Mouse (Mus musculus): ENCODE results near the gene Hhex.

- TF ChIP-seq CTCF (IDR thresholded peaks at IDR 0.05; ENCODE audit: low read depth, low read length), result no peak
- no peak for TF ChIP-seq EP300 (IDR thresholded peaks at IDR 0.05; ENCODE audit: insufficient read depth, low read depth, low read length)
- TF ChIP-seq POLR2A (IDR thresholded peaks at IDR 0.05; ENCODE audit: insufficient read depth, low read length), result no peak
Measured at GRCm38 (mm10) chr19:37466403-37466802, 31.8 kb downstream of the Hhex start.

Data from ES-Bruce4 (cell line).